Mouse (Mus musculus) activated CD4-positive, CD25-positive, alpha-beta regulatory T cell, adult 4 months (primary cell): ENCODE results near the gene Atp2a2. TPM values are rescaled to one million over a fixed set of nuclear protein-coding genes. Genes with fewer than 3 reads are reported as not detected.
A peak's percentile ranks its signal among the peaks of the same experiment; 100 is the strongest.

Source experiments
- ATAC-seq: one replicate; pipeline ENCODE4 v1.8.0; 2017
- polyA plus RNA-seq, 2 experiments: library from polyadenylated mRNA; unstranded; fragments of 100-300 nt; shearing (Covaris generic); gene quantifications; one replicate each; pipeline ENCODE4 v1.2.1; 2017

The Atp2a2 gene
- polyA plus RNA-seq, 2 experiments from 2014 or later = 14.0 to 17.6 TPM

GRCm38 (mm10) chr5:122519043-122519660 is 17.1 kb upstream of the Atp2a2 start:
- no peak for ATAC-seq

- no peak for ATAC-seq
Measured at GRCm38 (mm10) chr5:122518247-122518646, 16.2 kb upstream of the Atp2a2 start.

GRCm38 (mm10) chr5:122516901-122517300 is 14.9 kb upstream of the Atp2a2 start:
- no peak for ATAC-seq

- no peak for ATAC-seq
Measured at GRCm38 (mm10) chr5:122516029-122516730, 14.2 kb upstream of the Atp2a2 start.

- ATAC-seq = no peak
Measured at GRCm38 (mm10) chr5:122514127-122514521, 12.1 kb upstream of the Atp2a2 start.

- no peak for ATAC-seq
Measured at GRCm38 (mm10) chr5:122513421-122514126, 11.5 kb upstream of the Atp2a2 start.

- no peak for ATAC-seq
Measured at GRCm38 (mm10) chr5:122512011-122512410, 10.0 kb upstream of the Atp2a2 start.

GRCm38 (mm10) chr5:122511405-122511804 is 9.4 kb upstream of the Atp2a2 start:
- no peak for ATAC-seq

- no peak for ATAC-seq
Measured at GRCm38 (mm10) chr5:122510651-122511157, 8.7 kb upstream of the Atp2a2 start.

- ATAC-seq = no peak
Measured at GRCm38 (mm10) chr5:122509608-122510007, 7.6 kb upstream of the Atp2a2 start.

- ATAC-seq = no peak
Measured at GRCm38 (mm10) chr5:122508861-122509306, 6.9 kb upstream of the Atp2a2 start.

- no peak for ATAC-seq
Measured at GRCm38 (mm10) chr5:122507396-122507795, 5.4 kb upstream of the Atp2a2 start.

GRCm38 (mm10) chr5:122506462-122506861 is 4.4 kb upstream of the Atp2a2 start:
- no peak for ATAC-seq

- ATAC-seq = no peak
Measured at GRCm38 (mm10) chr5:122505554-122505953, 3.5 kb upstream of the Atp2a2 start.

GRCm38 (mm10) chr5:122503760-122504119 is 1.7 kb upstream of the Atp2a2 start:
- no peak for ATAC-seq

- ATAC-seq = no peak
Measured at GRCm38 (mm10) chr5:122503015-122503759, 1.2 kb upstream of the Atp2a2 start.

- peak; percentile 7 for ATAC-seq
Measured at GRCm38 (mm10) chr5:122501101-122502076, 636 bp downstream of the Atp2a2 start.

GRCm38 (mm10) chr5:122500563-122500962 is 1.5 kb downstream of the Atp2a2 start:
- ATAC-seq = no peak

- no peak for ATAC-seq
Measured at GRCm38 (mm10) chr5:122500141-122500540, 1.9 kb downstream of the Atp2a2 start.

GRCm38 (mm10) chr5:122498046-122498445 is 4.0 kb downstream of the Atp2a2 start:
- no peak for ATAC-seq

- ATAC-seq = no peak
Measured at GRCm38 (mm10) chr5:122496990-122497389, 5.0 kb downstream of the Atp2a2 start.

- ATAC-seq = no peak
Measured at GRCm38 (mm10) chr5:122494449-122494848, 7.6 kb downstream of the Atp2a2 start.
